Mouse (Mus musculus): ENCODE results near the gene Cfap61. TPM values are rescaled to one million over a fixed set of nuclear protein-coding genes. Genes with fewer than 3 reads are reported as not detected.

Gene Cfap61
- polyA plus RNA-seq, 2 experiments = not detected

DNA sequence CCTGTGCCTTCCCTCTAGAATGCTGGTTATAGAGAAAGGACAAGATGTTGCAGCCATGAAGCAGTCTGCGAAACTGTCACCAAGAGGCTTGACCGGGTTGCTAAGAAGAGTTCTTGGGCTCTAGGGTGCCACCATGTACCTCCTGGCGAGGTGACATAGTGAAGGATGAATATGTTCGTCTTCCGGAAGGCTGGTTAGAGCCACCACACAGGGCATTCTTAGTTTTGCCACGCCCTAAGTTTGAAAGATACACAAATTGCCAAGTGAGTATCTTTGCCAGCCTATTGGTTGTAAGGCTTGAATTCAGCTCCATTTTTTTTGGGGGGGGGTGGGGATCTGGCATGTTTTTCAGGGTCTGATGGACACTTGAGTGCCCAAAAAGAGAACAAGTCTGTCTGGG, 23.5 kb downstream of the Cfap61 start:
- TF ChIP-seq EP300 (IDR thresholded peaks at IDR 0.05; ENCODE audit: low read depth) (no peak), CTCF (IDR thresholded peaks at IDR 0.05; ENCODE audit: low read depth) (no peak)
- Histone ChIP-seq H3K27ac (no peak overlapping the region), H3K27me3 (ENCODE audit: control insufficient read depth, insufficient read depth, low read length) (no peaks in the 10 kb centered on the region), H3K9me3 (ENCODE audit: control insufficient read depth, low read length) (no peaks in the 10 kb centered on the region), H3K4me1 (replicated peaks; ENCODE audit: control insufficient read depth in 2 of 2, insufficient read depth in 2 of 2, low read length in 1 of 2) (no peaks in the 10 kb centered on the region), H3K4me3 (ENCODE audit: insufficient read depth in 1 of 2, low read depth in 2 of 2, low read length in 2 of 2) (no peak overlapping the region), H3K36me3 (replicated peaks; ENCODE audit: control insufficient read depth, insufficient read depth, low read depth) (no peaks in the 10 kb centered on the region), H3K4me2 (ENCODE audit: low read depth) (no peak overlapping the region), H3K9ac (replicated peaks) (no peak overlapping the region)
- 60% methylated on average over 6 of the region's 6 CpGs for WGBS (ENCODE audit: insufficient replicate concordance)
- DNase-seq (ENCODE audit: low read depth in 3 of 3, low spot score in 3 of 3) = no peak
- no peak for ATAC-seq (ENCODE audit: insufficient read depth)

DNA sequence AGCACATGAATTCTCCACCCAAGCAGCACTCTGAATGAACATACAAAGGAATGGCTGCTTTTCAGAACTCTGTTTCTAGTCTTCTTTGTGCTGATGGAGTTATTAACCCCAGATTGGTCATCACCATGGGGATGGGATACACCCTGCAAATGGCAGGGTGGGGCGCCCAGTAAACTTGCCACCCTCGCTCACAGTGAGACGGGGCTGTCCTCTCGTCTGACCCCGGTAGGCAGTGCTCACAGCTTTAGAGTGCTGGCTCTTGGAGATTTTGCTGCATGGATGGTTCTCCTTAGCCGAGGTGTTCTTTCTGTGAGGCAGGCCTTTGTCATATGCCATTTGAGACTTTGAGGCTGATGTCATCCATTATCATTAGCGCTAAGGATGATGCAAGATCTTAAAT, 24.0 kb downstream of the Cfap61 start:
- Histone ChIP-seq H3K27ac (no peak overlapping the region), H3K4me2 (ENCODE audit: low read depth) (no peak overlapping the region), H3K9ac (replicated peaks) (no peak overlapping the region), H3K4me3 (ENCODE audit: insufficient read depth in 1 of 2, low read depth in 2 of 2, low read length in 2 of 2) (no peak overlapping the region), H3K9me3 (ENCODE audit: control insufficient read depth, low read length) (no peaks in the 10 kb centered on the region), H3K36me3 (replicated peaks; ENCODE audit: control insufficient read depth, insufficient read depth, low read depth) (no peaks in the 10 kb centered on the region), H3K27me3 (ENCODE audit: control insufficient read depth, insufficient read depth, low read length) (no peaks in the 10 kb centered on the region), H3K4me1 (replicated peaks; ENCODE audit: control insufficient read depth in 2 of 2, insufficient read depth in 2 of 2, low read length in 1 of 2) (no peaks in the 10 kb centered on the region)
- DNase-seq (ENCODE audit: low read depth in 3 of 3, low spot score in 3 of 3) (no peak), ATAC-seq (ENCODE audit: insufficient read depth) (no peak)
- TF ChIP-seq EP300 (IDR thresholded peaks at IDR 0.05; ENCODE audit: low read depth) = no peak
- no peak for TF ChIP-seq CTCF (IDR thresholded peaks at IDR 0.05; ENCODE audit: low read depth)
- WGBS (ENCODE audit: insufficient replicate concordance) = 69% methylated on average over 7 of the region's 7 CpGs

DNA sequence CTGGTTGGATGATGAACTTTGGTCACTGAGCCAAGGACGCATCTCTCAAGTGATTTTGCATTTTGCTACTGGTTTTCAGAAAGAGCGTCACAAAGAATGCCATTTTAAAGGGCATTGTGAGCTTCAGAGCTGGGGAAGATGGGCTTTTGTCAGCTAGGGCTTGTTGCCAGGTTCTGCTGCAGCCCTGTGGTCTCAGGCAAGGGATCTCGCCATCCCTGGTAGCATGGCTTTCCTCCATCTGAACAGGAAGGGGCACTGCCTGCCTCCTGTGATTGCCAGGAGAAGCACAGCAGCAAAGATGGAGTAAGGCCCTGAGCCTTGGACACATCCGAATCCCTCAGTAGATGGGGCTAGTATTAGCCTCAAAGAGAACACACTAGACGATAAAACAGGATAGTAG, 27.3 kb downstream of the Cfap61 start:
- Histone ChIP-seq H3K27me3 (ENCODE audit: control insufficient read depth, insufficient read depth, low read length) (no peaks in the 10 kb centered on the region), H3K4me1 (replicated peaks; ENCODE audit: control insufficient read depth in 2 of 2, insufficient read depth in 2 of 2, low read length in 1 of 2) (no peaks in the 10 kb centered on the region), H3K36me3 (replicated peaks; ENCODE audit: control insufficient read depth, insufficient read depth, low read depth) (no peaks in the 10 kb centered on the region), H3K9me3 (ENCODE audit: control insufficient read depth, low read length) (no peaks in the 10 kb centered on the region), H3K4me2 (ENCODE audit: low read depth) (no peak overlapping the region), H3K9ac (replicated peaks) (no peak overlapping the region), H3K27ac (no peak overlapping the region), H3K4me3 (ENCODE audit: insufficient read depth in 1 of 2, low read depth in 2 of 2, low read length in 2 of 2) (no peak overlapping the region)
- DNase-seq (ENCODE audit: low read depth in 3 of 3, low spot score in 3 of 3) = no peak
- TF ChIP-seq CTCF (IDR thresholded peaks at IDR 0.05; ENCODE audit: low read depth) (no peak), EP300 (IDR thresholded peaks at IDR 0.05; ENCODE audit: low read depth) (no peak)
- ATAC-seq (ENCODE audit: insufficient read depth) = no peak
- 59% methylated on average over 5 of the region's 5 CpGs for WGBS (ENCODE audit: insufficient replicate concordance)

DNA sequence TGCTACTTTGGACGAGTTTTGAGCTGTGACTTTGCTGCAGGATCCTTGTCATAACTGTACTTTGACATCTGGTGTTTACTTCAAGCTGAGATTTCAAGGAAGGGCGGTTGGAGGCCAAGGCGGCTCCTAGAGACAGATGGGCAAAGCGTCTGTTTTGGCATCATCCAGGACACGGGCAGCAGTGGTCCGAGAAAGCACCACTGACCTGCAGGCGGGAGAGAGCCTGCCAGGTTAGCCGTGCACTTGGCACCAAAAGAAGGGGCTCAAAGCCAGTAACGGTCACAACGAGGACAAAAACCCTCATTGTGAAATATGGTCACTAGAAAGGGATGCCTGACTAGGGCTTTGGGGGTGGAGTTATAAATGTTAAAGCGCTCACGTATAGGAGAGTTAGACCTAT, 36.2 kb downstream of the Cfap61 start:
- Histone ChIP-seq H3K9me3 (ENCODE audit: control insufficient read depth, low read length) (no peaks in the 10 kb centered on the region), H3K4me3 (ENCODE audit: insufficient read depth in 1 of 2, low read depth in 2 of 2, low read length in 2 of 2) (no peak overlapping the region), H3K9ac (replicated peaks) (no peak overlapping the region), H3K4me1 (replicated peaks; ENCODE audit: control insufficient read depth in 2 of 2, insufficient read depth in 2 of 2, low read length in 1 of 2) (no peaks in the 10 kb centered on the region), H3K27ac (no peak overlapping the region), H3K27me3 (ENCODE audit: control insufficient read depth, insufficient read depth, low read length) (no peaks in the 10 kb centered on the region), H3K4me2 (ENCODE audit: low read depth) (no peak overlapping the region), H3K36me3 (replicated peaks; ENCODE audit: control insufficient read depth, insufficient read depth, low read depth) (no peaks in the 10 kb centered on the region)
- no peak for DNase-seq (ENCODE audit: low read depth in 3 of 3, low spot score in 3 of 3)
- no peak for ATAC-seq (ENCODE audit: insufficient read depth)
- WGBS (ENCODE audit: insufficient replicate concordance) = 74% methylated on average over 12 of the region's 12 CpGs
- TF ChIP-seq CTCF (IDR thresholded peaks at IDR 0.05; ENCODE audit: low read depth) (no peak), EP300 (IDR thresholded peaks at IDR 0.05; ENCODE audit: low read depth) (no peak)

DNA sequence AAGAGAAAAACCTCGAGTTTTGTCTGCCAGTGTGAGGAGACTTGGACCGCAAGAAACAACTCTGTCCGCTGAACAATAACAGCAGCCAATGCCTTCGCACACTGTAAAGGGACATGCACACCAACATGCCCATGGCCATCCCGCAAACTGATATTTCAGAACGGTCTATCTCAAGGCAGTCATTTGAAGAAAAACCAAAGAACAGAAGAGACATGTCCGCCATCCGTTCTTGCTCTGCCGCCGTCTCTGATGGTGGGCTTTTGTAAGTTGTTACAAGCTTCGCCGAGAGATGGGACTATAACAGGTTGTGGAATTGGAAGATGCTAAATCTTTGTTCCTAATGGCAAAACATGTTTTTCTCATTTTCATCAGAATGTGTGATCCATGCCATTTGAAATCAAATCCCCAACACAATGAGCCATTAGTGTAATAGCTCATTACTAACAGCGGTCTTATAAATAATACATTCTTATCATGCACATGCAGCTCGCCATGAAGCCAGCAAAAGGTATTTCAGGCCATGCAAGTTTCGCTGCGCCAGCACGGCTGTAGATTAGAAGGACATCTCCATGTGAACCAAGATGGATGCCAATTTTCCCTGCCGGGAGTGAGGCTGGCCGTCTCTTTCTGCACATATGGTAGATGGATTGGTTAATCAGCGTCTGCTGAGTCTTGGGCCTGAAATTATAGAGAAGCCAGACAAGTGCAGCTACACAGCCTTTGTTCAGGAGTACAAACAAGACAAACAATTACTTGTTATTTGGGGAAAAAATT, 36.8 kb downstream of the Cfap61 start:
- H3K9me3 ChIP-seq (ENCODE audit: control insufficient read depth, low read length) = no peaks in the 10 kb centered on the region
- TF ChIP-seq CTCF (IDR thresholded peaks at IDR 0.05; ENCODE audit: low read depth) = no peak
- no peak for TF ChIP-seq EP300 (IDR thresholded peaks at IDR 0.05; ENCODE audit: low read depth)
- ATAC-seq (ENCODE audit: insufficient read depth) (no peak), DNase-seq (ENCODE audit: low read depth in 3 of 3, low spot score in 3 of 3) (no peak)
- H3K4me2 ChIP-seq (ENCODE audit: low read depth) = no peak overlapping the region
- H3K4me1 ChIP-seq (replicated peaks; ENCODE audit: control insufficient read depth in 2 of 2, insufficient read depth in 2 of 2, low read length in 1 of 2) = no peaks in the 10 kb centered on the region
- H3K27me3 ChIP-seq (ENCODE audit: control insufficient read depth, insufficient read depth, low read length) = no peaks in the 10 kb centered on the region
- no peak overlapping the region for H3K9ac ChIP-seq (replicated peaks)
- no peak overlapping the region for H3K4me3 ChIP-seq (ENCODE audit: insufficient read depth in 1 of 2, low read depth in 2 of 2, low read length in 2 of 2)
- H3K27ac ChIP-seq = no peak overlapping the region
- WGBS (ENCODE audit: insufficient replicate concordance) = 76% methylated on average over 20 of the region's 20 CpGs
- H3K36me3 ChIP-seq (replicated peaks; ENCODE audit: control insufficient read depth, insufficient read depth, low read depth) = no peaks in the 10 kb centered on the region
